Mouse (Mus musculus): ENCODE results near the gene Gm36864.
"Not testable (repeated sequence)": the region's sequence is repeated elsewhere in the genome, so short reads cannot be mapped to it uniquely, and the experiment has no call there.

The Gm36864 gene

DNA sequence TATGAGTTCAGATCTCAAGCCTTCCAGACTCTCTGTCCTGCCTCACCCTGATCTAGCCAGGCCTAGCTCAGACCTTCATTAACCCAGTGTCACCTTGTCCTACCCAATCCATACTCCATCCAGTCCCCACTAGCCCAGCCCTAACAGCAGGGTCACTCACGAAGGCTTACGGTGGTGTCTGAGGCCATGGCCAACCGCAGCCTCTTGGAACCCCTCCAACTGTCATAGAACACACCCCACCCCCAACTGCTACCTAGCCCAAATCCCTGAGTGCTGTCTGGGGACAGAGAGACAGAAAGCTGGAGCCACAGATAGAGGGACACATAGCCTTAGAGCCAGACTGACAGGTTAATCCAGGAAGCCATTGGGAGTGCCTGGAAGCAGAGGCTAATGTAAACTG, at the start of gene Gm36864:
Gm36864 (plus strand) TSS at position 269 of the 400 bp plus-strand sequence.
- Histone ChIP-seq H3K9me3 (ENCODE audit: low read length) (peaks cover 13% of the 10 kb centered on the region), H3K4me1 (replicated peaks; ENCODE audit: low read depth, low read length) (peaks cover 14% of the 10 kb centered on the region), H3K4me3 (replicated peaks; ENCODE audit: low read length) (no peak within 1 kb of the TSS), H3K27me3 (ENCODE audit: insufficient read depth, low read length) (0 out of 2 replicates have a peak, but pooled peaks cover 2% of the 10 kb centered on the region), H3K36me3 (ENCODE audit: insufficient read depth, low read length) (no peaks in the 10 kb centered on the region)
- TF ChIP-seq CTCF (conservative IDR thresholded peaks at IDR 0.05; ENCODE audit: low read length) (no peak), POU5F1 (IDR thresholded peaks at IDR 0.05; ENCODE audit: borderline replicate concordance, low read length) (no peak), NANOG (IDR thresholded peaks at IDR 0.05; ENCODE audit: borderline replicate concordance, low read length) (no peak)

GRCm38 (mm10) chr7:44186516-44186915, 49.5 kb upstream of the Gm36864 start:
- not testable (repeated sequence) for H3K27me3 ChIP-seq (ENCODE audit: insufficient read depth, low read length); H3K36me3 ChIP-seq (ENCODE audit: insufficient read depth, low read length); H3K4me1 ChIP-seq (replicated peaks; ENCODE audit: low read depth, low read length); H3K4me3 ChIP-seq (replicated peaks; ENCODE audit: low read length); H3K9me3 ChIP-seq (ENCODE audit: low read length)

- H3K36me3 ChIP-seq (ENCODE audit: insufficient read depth, low read length); H3K4me3 ChIP-seq (replicated peaks; ENCODE audit: low read length); H3K4me1 ChIP-seq (replicated peaks; ENCODE audit: low read depth, low read length); H3K27me3 ChIP-seq (ENCODE audit: insufficient read depth, low read length); H3K9me3 ChIP-seq (ENCODE audit: low read length): not testable (repeated sequence)
These were observed 48.0 kb upstream of the Gm36864 start, which contains the start of gene Klk1b24 for GRCm38 (mm10) chr7:44187936-44188335. TSS of gene Klk1b24 (plus strand) at chr7:44188236.

- H3K4me3 ChIP-seq (replicated peaks; ENCODE audit: low read length); H3K27me3 ChIP-seq (ENCODE audit: insufficient read depth, low read length); H3K36me3 ChIP-seq (ENCODE audit: insufficient read depth, low read length); H3K9me3 ChIP-seq (ENCODE audit: low read length): not testable (repeated sequence)
- peaks cover 10% of the 10 kb centered on the region for H3K4me1 ChIP-seq (replicated peaks; ENCODE audit: low read depth, low read length)
These were observed 42.5 kb upstream of the Gm36864 start for GRCm38 (mm10) chr7:44193466-44193865.

GRCm38 (mm10) chr7:44197891-44198290, 38.1 kb upstream of the Gm36864 start, which contains the start of gene Klk1b3:
TSS of gene Klk1b3 (plus strand) at chr7:44198191.
- Histone ChIP-seq H3K27me3 (ENCODE audit: insufficient read depth, low read length) (no peaks in the 10 kb centered on the region), H3K36me3 (ENCODE audit: insufficient read depth, low read length) (no peaks in the 10 kb centered on the region), H3K9me3 (ENCODE audit: low read length) (no peaks in the 10 kb centered on the region; the same call in 1 of the 2 replicates), H3K4me3 (replicated peaks; ENCODE audit: low read length) (no peak within 1 kb of the TSS), H3K4me1 (replicated peaks; ENCODE audit: low read depth, low read length) (peaks cover 16% of the 10 kb centered on the region)
- TF ChIP-seq CTCF (conservative IDR thresholded peaks at IDR 0.05; ENCODE audit: low read length) (no peak), POU5F1 (IDR thresholded peaks at IDR 0.05; ENCODE audit: borderline replicate concordance, low read length) (no peak), NANOG (IDR thresholded peaks at IDR 0.05; ENCODE audit: borderline replicate concordance, low read length) (no peak)

- H3K36me3 ChIP-seq (ENCODE audit: insufficient read depth, low read length); H3K4me1 ChIP-seq (replicated peaks; ENCODE audit: low read depth, low read length); H3K4me3 ChIP-seq (replicated peaks; ENCODE audit: low read length); H3K9me3 ChIP-seq (ENCODE audit: low read length): not testable (repeated sequence)
- H3K27me3 ChIP-seq (ENCODE audit: insufficient read depth, low read length) = peaks cover 12% of the 10 kb centered on the region
These were observed 28.8 kb upstream of the Gm36864 start, which contains the start of gene Klk1b4 for GRCm38 (mm10) chr7:44207135-44207534. TSS of gene Klk1b4 (plus strand) at chr7:44207435.

DNA sequence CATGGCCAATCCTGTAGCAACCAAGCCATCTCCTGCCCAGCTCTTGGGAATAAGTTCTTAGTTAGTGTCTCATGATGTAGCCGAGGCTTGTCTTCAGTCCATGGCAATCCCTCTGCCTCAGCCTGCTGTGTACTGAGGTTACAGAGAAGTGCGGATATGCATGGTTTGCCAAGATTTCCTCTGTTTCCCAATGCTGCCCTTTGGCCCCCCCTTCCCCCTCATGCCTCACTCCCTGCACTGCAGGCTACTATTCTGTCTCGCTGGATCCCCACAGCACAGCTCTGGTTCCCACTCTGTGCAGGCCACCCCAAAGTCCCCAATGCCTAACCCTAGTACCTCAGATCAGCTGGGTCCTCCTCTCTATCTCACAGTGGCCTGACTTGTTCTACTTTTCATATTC, 27.7 kb upstream of the Gm36864 start:
- H3K36me3 ChIP-seq (ENCODE audit: insufficient read depth, low read length) = no peaks in the 10 kb centered on the region
- TF ChIP-seq CTCF (conservative IDR thresholded peaks at IDR 0.05; ENCODE audit: low read length) = no peak
- TF ChIP-seq POU5F1 (IDR thresholded peaks at IDR 0.05; ENCODE audit: borderline replicate concordance, low read length) = no peak
- TF ChIP-seq NANOG (IDR thresholded peaks at IDR 0.05; ENCODE audit: borderline replicate concordance, low read length) = no peak
- no peaks in the 10 kb centered on the region for H3K9me3 ChIP-seq (ENCODE audit: low read length)
- no peak overlapping the region for H3K4me3 ChIP-seq (replicated peaks; ENCODE audit: low read length)
- H3K27me3 ChIP-seq (ENCODE audit: insufficient read depth, low read length) = peaks cover 12% of the 10 kb centered on the region
- H3K4me1 ChIP-seq (replicated peaks; ENCODE audit: low read depth, low read length) = no peaks in the 10 kb centered on the region

GRCm38 (mm10) chr7:44215645-44216044, 20.3 kb upstream of the Gm36864 start, which contains the start of gene Klk1b5:
TSS of gene Klk1b5 (plus strand) at chr7:44215945.
- Histone ChIP-seq H3K4me1 (replicated peaks; ENCODE audit: low read depth, low read length) (no peaks in the 10 kb centered on the region), H3K27me3 (ENCODE audit: insufficient read depth, low read length) (peaks cover 23% of the 10 kb centered on the region), H3K9me3 (ENCODE audit: low read length) (no peaks in the 10 kb centered on the region), H3K4me3 (replicated peaks; ENCODE audit: low read length) (no peak within 1 kb of the TSS), H3K36me3 (ENCODE audit: insufficient read depth, low read length) (no peaks in the 10 kb centered on the region)
- no peak for TF ChIP-seq POU5F1 (IDR thresholded peaks at IDR 0.05; ENCODE audit: borderline replicate concordance, low read length)

DNA sequence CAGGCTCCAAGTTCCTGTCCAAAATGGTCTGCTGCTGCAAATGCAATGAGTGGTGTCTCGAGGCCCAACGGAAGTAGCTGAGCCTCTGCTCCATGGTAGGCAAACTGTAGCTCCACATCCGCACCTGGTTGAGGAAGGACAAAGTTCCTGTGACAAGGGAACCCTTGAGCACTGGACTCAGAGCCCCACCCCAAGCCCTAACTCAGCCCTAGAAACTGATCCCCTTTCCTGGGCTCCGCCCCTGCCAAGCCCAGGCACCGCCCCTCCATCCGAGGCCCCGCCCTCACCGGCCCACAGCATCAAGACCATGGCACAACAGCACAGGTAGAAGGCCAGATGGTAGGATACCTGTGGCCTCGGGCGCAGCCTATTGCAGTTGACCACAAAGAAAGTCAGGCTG, 14.4 kb upstream of the Gm36864 start:
- H3K4me1 ChIP-seq (replicated peaks; ENCODE audit: low read depth, low read length) = peaks cover 44% of the 10 kb centered on the region
- H3K27me3 ChIP-seq (ENCODE audit: insufficient read depth, low read length) = peaks cover 20% of the 10 kb centered on the region

DNA sequence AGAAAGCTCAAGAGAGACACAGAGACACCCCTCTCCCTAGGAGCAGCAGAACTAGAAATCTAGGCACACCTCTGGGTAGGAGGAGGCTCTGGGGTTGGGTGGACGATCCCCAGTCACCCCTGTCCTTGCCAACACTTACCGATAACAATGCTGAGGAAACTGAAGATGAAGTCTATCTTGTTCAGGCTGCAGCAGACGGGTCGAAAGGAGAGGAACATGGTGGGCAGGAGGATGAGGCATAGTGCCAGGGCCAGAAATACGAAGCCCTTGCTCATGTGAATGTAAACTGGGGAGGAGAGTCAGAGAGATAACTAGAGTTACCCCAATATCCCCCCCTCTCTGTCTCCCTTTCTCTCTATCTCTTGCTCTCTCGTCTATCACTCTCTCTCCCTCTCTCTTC, 13.6 kb upstream of the Gm36864 start:
- peaks cover 14% of the 10 kb centered on the region for H3K9me3 ChIP-seq (ENCODE audit: low read length)
- H3K36me3 ChIP-seq (ENCODE audit: insufficient read depth, low read length) = not testable (repeated sequence)

More for the DNA sequence above, 14.4 kb upstream of the Gm36864 start:
- H3K36me3 ChIP-seq (ENCODE audit: insufficient read depth, low read length); H3K4me3 ChIP-seq (replicated peaks; ENCODE audit: low read length); H3K9me3 ChIP-seq (ENCODE audit: low read length): not testable (repeated sequence)

More for the DNA sequence above, 13.6 kb upstream of the Gm36864 start:
- H3K4me3 ChIP-seq (replicated peaks; ENCODE audit: low read length) = not testable (repeated sequence)
- H3K27me3 ChIP-seq (ENCODE audit: insufficient read depth, low read length) = peaks cover 15% of the 10 kb centered on the region
- H3K4me1 ChIP-seq (replicated peaks; ENCODE audit: low read depth, low read length) = peaks cover 46% of the 10 kb centered on the region
